Mouse (Mus musculus): ENCODE data around the gene Prkcb.

- TF ChIP-seq POLR2A (IDR thresholded peaks at IDR 0.05; ENCODE audit: extremely low read depth, insufficient read depth, low read length) (no peak), CTCF (IDR thresholded peaks at IDR 0.05; ENCODE audit: extremely low read depth, insufficient read depth, low read length) (no peak)
Measured at GRCm38 (mm10) chr7:122316681-122317080, 28.1 kb downstream of the Prkcb start.

All from cortical plate, adult 2 months (tissue).